Mouse (Mus musculus): ENCODE results near the gene Atp2c2.

Atp2c2 gene

GRCm38 (mm10) chr8:119707146-119707545 is 7.3 kb downstream of the Atp2c2 start:
- DNase-seq, result no peak

GRCm38 (mm10) chr8:119708471-119708870 is 8.7 kb downstream of the Atp2c2 start:
- DNase-seq, result no peak

GRCm38 (mm10) chr8:119708878-119709702 is 9.3 kb downstream of the Atp2c2 start:
- no peak for DNase-seq

GRCm38 (mm10) chr8:119709703-119710093 is 9.9 kb downstream of the Atp2c2 start:
- DNase-seq, result no peak

- DNase-seq, result no peak
Measured at GRCm38 (mm10) chr8:119712226-119712625, 12.4 kb downstream of the Atp2c2 start.

- no peak for DNase-seq
Measured at GRCm38 (mm10) chr8:119713421-119713820, 13.6 kb downstream of the Atp2c2 start.

GRCm38 (mm10) chr8:119715221-119715620 is 15.4 kb downstream of the Atp2c2 start:
- DNase-seq, result no peak

- DNase-seq, result no peak
Measured at GRCm38 (mm10) chr8:119716730-119717299, 17.0 kb downstream of the Atp2c2 start.

GRCm38 (mm10) chr8:119717765-119718164 is 18.0 kb downstream of the Atp2c2 start:
- DNase-seq, result peak; percentile 30

GRCm38 (mm10) chr8:119719011-119719501 is 19.2 kb downstream of the Atp2c2 start:
- DNase-seq, result peak; percentile 28

GRCm38 (mm10) chr8:119722348-119722747 is 22.5 kb downstream of the Atp2c2 start:
- no peak for DNase-seq

GRCm38 (mm10) chr8:119723676-119724075 is 23.9 kb downstream of the Atp2c2 start:
- no peak for DNase-seq

- no peak for DNase-seq
Measured at GRCm38 (mm10) chr8:119724596-119724995, 24.8 kb downstream of the Atp2c2 start.

- no peak for DNase-seq
Measured at GRCm38 (mm10) chr8:119727093-119727492, 27.3 kb downstream of the Atp2c2 start.

- no peak for DNase-seq
Measured at GRCm38 (mm10) chr8:119728351-119728895, 28.6 kb downstream of the Atp2c2 start.

GRCm38 (mm10) chr8:119732072-119732471 is 32.3 kb downstream of the Atp2c2 start:
- DNase-seq, result no peak

GRCm38 (mm10) chr8:119736348-119736917 is 36.6 kb downstream of the Atp2c2 start:
- DNase-seq, result no peak

GRCm38 (mm10) chr8:119737093-119737900 is 37.5 kb downstream of the Atp2c2 start:
- no peak for DNase-seq

GRCm38 (mm10) chr8:119738129-119738907 is 38.5 kb downstream of the Atp2c2 start:
- DNase-seq, result no peak

GRCm38 (mm10) chr8:119740634-119741033 is 40.8 kb downstream of the Atp2c2 start:
- DNase-seq, result no peak

- DNase-seq, result no peak
Measured at GRCm38 (mm10) chr8:119742409-119742808, 42.6 kb downstream of the Atp2c2 start.

Data from right cerebral cortex, postnatal 14 days (tissue).